Mouse (Mus musculus) kidney, adult 2 months (tissue): ENCODE results near the gene Csnk2b.

Source experiments
- CTCF ChIP-seq: fragments of 200-500 bp; conservative IDR thresholded peaks from 2 replicates; pipeline ENCODE4 v1.5.1; 2011; ENCODE audit warnings: low read depth, mild to moderate bottlenecking, control low read depth, low read length, moderate library complexity, mixed read lengths; ENCODE audit not compliant: insufficient read depth, insufficient read length
- POLR2A ChIP-seq: fragments of 200-500 bp; IDR thresholded peaks from one replicate; pipeline ENCODE4 v1.6.1; 2011; ENCODE audit warnings: low read depth, low read length, control low read depth

GRCm38 (mm10) chr17:35104754-35105153 lies 17.1 kb downstream of the Csnk2b start:
- TF ChIP-seq POLR2A (no peak), CTCF (no peak)
